Mouse (Mus musculus): ENCODE results near the gene Olfr1357. TPM values are rescaled to one million over a fixed set of nuclear protein-coding genes. Genes with fewer than 3 reads are reported as not detected.

Gene Olfr1357
- total and polyA plus RNA-seq, 3 experiments, result 0.16 TPM; not detected in 2

DNA sequence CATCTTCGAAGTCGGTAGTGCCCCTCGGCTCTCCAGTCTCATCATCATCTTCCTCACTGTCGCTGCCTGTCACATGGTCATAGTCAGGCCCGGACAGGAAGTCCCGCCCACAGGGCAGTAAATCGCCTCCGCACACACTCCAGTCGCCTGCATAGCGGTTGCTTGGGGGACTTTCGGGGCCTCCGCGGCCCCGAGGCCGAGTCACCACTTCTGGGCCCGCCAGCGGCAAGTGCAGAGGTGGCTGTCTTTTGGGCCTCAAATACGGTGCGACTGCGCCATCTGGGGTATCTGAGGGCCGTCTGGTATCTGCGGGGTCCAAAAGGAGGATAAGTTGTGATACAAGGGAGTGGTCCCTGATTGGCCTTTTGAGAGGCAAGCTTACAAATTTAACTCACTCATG, 32.3 kb downstream of the Olfr1357 start:
- ATAC-seq (ENCODE audit: extremely low read depth, insufficient number of reproducible peaks, low FRiP score, poor library complexity, severe bottlenecking) (no peak), DNase-seq (ENCODE audit: low spot score) (no peak)
- peaks cover 50% of the 10 kb centered on the region for H3K36me3 ChIP-seq (replicated peaks)
- peaks cover 7% of the 10 kb centered on the region; the same call in 1 of the 2 replicates for H3K27me3 ChIP-seq (ENCODE audit: insufficient read depth, low read length)
- no peaks in the 10 kb centered on the region for H3K4me1 ChIP-seq (ENCODE audit: insufficient read depth, low read depth, low read length)
- TF ChIP-seq GATA1 (IDR thresholded peaks at IDR 0.05; ENCODE audit: borderline replicate concordance, low read length) (no peak), TAL1 (conservative IDR thresholded peaks at IDR 0.05; ENCODE audit: low read depth, low read length) (no peak), GATA2 (IDR thresholded peaks at IDR 0.05; ENCODE audit: borderline replicate concordance, low read depth, low read length) (no peak), CTCF (IDR thresholded peaks at IDR 0.05; ENCODE audit: low read depth, low read length) (no peak), POLR2AphosphoS5 (IDR thresholded peaks at IDR 0.05; ENCODE audit: insufficient replicate concordance, low read depth, low read length) (no peak)
- no peaks in the 10 kb centered on the region for H3K9me3 ChIP-seq (replicated peaks)
- no peak overlapping the region for H3K4me3 ChIP-seq (ENCODE audit: low read depth, low read length)

DNA sequence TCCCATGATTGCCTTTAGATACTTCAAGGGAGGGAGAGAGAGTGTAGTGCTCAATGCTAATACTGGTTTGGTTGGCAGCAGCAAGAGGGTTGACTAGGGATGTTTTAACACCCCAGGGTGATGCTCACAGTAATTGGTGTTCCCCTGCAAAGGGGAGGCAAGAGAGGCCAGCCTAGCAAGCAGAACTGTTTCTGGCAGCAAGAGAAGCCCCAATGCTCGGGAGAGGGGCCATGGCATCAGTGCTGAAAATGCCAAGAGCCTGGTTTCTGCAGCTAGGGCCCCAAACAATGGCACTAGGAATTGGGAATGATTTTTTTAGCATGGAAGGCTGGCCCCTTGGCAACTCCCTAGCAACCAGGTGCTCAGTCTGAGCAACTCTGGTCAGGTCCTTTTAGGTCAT, 32.9 kb downstream of the Olfr1357 start:
- Histone ChIP-seq H3K27me3 (ENCODE audit: insufficient read depth, low read length) (peaks cover 7% of the 10 kb centered on the region; the same call in 1 of the 2 replicates), H3K36me3 (replicated peaks) (peaks cover 56% of the 10 kb centered on the region), H3K4me3 (ENCODE audit: low read depth, low read length) (no peak overlapping the region), H3K9me3 (replicated peaks) (no peaks in the 10 kb centered on the region), H3K4me1 (ENCODE audit: insufficient read depth, low read depth, low read length) (no peaks in the 10 kb centered on the region)
- ATAC-seq (ENCODE audit: extremely low read depth, insufficient number of reproducible peaks, low FRiP score, poor library complexity, severe bottlenecking) (no peak), DNase-seq (ENCODE audit: low spot score) (no peak)
- TF ChIP-seq GATA2 (IDR thresholded peaks at IDR 0.05; ENCODE audit: borderline replicate concordance, low read depth, low read length) (no peak), POLR2AphosphoS5 (IDR thresholded peaks at IDR 0.05; ENCODE audit: insufficient replicate concordance, low read depth, low read length) (no peak), TAL1 (conservative IDR thresholded peaks at IDR 0.05; ENCODE audit: low read depth, low read length) (no peak), CTCF (IDR thresholded peaks at IDR 0.05; ENCODE audit: low read depth, low read length) (no peak), GATA1 (IDR thresholded peaks at IDR 0.05; ENCODE audit: borderline replicate concordance, low read length) (no peak)

DNA sequence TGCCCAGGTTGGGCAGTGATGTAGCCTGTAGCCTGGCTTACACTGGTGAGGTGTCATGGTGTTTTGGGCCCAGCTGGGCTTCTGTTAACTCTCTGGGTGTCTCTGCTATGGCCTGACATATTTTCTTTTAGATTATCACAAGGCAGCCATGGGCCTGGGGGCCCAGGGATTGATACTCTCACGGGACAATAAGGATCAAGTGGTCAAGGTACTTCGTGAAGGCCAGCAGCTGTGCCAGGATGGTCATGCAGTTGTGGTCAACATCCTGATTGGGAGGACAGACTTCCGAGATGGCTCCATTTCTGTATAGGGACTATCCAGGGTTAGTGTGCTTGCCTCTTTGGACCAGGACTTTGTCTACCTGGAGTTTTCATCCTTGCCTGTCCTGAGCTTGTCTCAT, 33.9 kb downstream of the Olfr1357 start:
- Histone ChIP-seq H3K4me1 (ENCODE audit: insufficient read depth, low read depth, low read length) (no peaks in the 10 kb centered on the region), H3K36me3 (replicated peaks) (peaks cover 67% of the 10 kb centered on the region), H3K4me3 (ENCODE audit: low read depth, low read length) (no peak overlapping the region), H3K27me3 (ENCODE audit: insufficient read depth, low read length) (peaks cover 2% of the 10 kb centered on the region; the same call in 1 of the 2 replicates), H3K9me3 (replicated peaks) (no peaks in the 10 kb centered on the region)
- ATAC-seq (ENCODE audit: extremely low read depth, insufficient number of reproducible peaks, low FRiP score, poor library complexity, severe bottlenecking) (no peak), DNase-seq (ENCODE audit: low spot score) (no peak)
- TF ChIP-seq CTCF (IDR thresholded peaks at IDR 0.05; ENCODE audit: low read depth, low read length) (no peak), POLR2AphosphoS5 (IDR thresholded peaks at IDR 0.05; ENCODE audit: insufficient replicate concordance, low read depth, low read length) (no peak), TAL1 (conservative IDR thresholded peaks at IDR 0.05; ENCODE audit: low read depth, low read length) (no peak), GATA2 (IDR thresholded peaks at IDR 0.05; ENCODE audit: borderline replicate concordance, low read depth, low read length) (no peak), GATA1 (IDR thresholded peaks at IDR 0.05; ENCODE audit: borderline replicate concordance, low read length) (no peak)

DNA sequence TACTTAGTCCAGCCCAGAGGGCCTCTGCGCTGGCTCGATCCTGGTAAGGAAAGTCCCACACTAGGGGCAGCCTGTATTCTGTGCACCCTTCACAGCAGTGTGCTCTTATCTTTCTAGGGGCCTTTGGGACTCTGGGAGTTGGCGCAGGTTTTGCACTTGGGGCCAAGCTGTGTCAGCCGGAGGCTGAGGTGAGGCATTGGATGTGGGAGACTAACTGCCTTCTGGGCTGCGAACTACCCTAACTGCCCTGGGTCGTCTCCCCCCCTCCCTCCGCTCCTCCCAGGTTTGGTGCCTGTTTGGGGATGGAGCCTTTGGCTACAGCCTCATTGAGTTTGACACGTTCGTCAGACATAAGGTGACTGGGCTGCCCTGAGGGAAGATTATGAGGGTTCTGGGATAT, 34.5 kb downstream of the Olfr1357 start:
- H3K4me1 ChIP-seq (ENCODE audit: insufficient read depth, low read depth, low read length), result no peaks in the 10 kb centered on the region
- TF ChIP-seq GATA1 (IDR thresholded peaks at IDR 0.05; ENCODE audit: borderline replicate concordance, low read length) (no peak), POLR2AphosphoS5 (IDR thresholded peaks at IDR 0.05; ENCODE audit: insufficient replicate concordance, low read depth, low read length) (no peak), GATA2 (IDR thresholded peaks at IDR 0.05; ENCODE audit: borderline replicate concordance, low read depth, low read length) (no peak), CTCF (IDR thresholded peaks at IDR 0.05; ENCODE audit: low read depth, low read length) (no peak), TAL1 (conservative IDR thresholded peaks at IDR 0.05; ENCODE audit: low read depth, low read length) (no peak)
- H3K4me3 ChIP-seq (ENCODE audit: low read depth, low read length), result no peak overlapping the region
- ATAC-seq (ENCODE audit: extremely low read depth, insufficient number of reproducible peaks, low FRiP score, poor library complexity, severe bottlenecking) (no peak), DNase-seq (ENCODE audit: low spot score) (no peak)
- peaks cover 73% of the 10 kb centered on the region for H3K36me3 ChIP-seq (replicated peaks)
- H3K27me3 ChIP-seq (ENCODE audit: insufficient read depth, low read length), result no peaks in the 10 kb centered on the region
- no peaks in the 10 kb centered on the region for H3K9me3 ChIP-seq (replicated peaks)

DNA sequence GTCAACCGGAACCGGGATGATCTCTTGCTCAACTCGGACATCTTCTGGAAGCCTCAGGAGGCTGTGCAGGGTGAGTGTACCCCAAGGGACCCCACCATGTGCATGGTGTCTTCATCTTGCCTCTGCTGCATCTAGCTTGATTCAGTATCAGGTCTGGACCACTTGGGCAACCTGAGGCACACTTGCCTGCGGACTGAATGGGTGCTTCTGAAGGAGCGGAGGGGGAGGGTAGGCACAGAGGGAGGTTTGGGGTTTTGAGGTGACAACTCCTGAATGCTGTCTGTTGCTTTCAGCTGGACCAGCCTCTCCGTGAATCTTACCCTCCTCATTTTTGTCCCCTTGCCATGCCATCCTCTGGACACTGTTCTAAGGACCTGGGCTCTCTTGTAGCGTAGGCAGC, 36.8 kb downstream of the Olfr1357 start:
- TF ChIP-seq CTCF (IDR thresholded peaks at IDR 0.05; ENCODE audit: low read depth, low read length) (no peak), TAL1 (conservative IDR thresholded peaks at IDR 0.05; ENCODE audit: low read depth, low read length) (no peak), GATA2 (IDR thresholded peaks at IDR 0.05; ENCODE audit: borderline replicate concordance, low read depth, low read length) (no peak), POLR2AphosphoS5 (IDR thresholded peaks at IDR 0.05; ENCODE audit: insufficient replicate concordance, low read depth, low read length) (no peak), GATA1 (IDR thresholded peaks at IDR 0.05; ENCODE audit: borderline replicate concordance, low read length) (no peak)
- Histone ChIP-seq H3K4me3 (ENCODE audit: low read depth, low read length) (no peak overlapping the region), H3K27me3 (ENCODE audit: insufficient read depth, low read length) (no peaks in the 10 kb centered on the region), H3K36me3 (replicated peaks) (peaks cover 94% of the 10 kb centered on the region), H3K4me1 (ENCODE audit: insufficient read depth, low read depth, low read length) (peaks cover 11% of the 10 kb centered on the region), H3K9me3 (replicated peaks) (no peaks in the 10 kb centered on the region)
- no peak for DNase-seq (ENCODE audit: low spot score)
- ATAC-seq (ENCODE audit: extremely low read depth, insufficient number of reproducible peaks, low FRiP score, poor library complexity, severe bottlenecking), result no peak

DNA sequence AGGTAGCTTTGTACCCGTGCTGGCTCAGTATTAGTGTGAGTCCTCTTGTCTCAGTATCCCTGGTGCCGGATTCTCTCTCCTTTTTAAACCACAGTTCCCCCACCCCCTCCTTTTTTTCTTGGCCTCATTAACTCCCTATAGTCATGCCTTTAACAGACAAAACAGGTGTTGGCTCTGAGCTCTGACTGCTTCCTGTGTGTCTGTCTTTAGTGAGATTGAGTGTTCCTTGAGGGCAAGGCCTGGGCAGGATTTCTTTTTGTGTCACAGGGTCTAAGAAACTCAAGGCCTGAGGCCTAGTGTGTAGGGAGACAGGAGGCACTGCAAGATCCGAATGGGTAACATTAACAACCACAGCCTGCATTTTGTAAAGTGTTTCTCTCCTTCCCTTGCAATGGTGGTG, 39.7 kb downstream of the Olfr1357 start:
- no peak for ATAC-seq (ENCODE audit: extremely low read depth, insufficient number of reproducible peaks, low FRiP score, poor library complexity, severe bottlenecking)
- no peak for DNase-seq (ENCODE audit: low spot score)
- TF ChIP-seq TAL1 (conservative IDR thresholded peaks at IDR 0.05; ENCODE audit: low read depth, low read length) (no peak), GATA2 (IDR thresholded peaks at IDR 0.05; ENCODE audit: borderline replicate concordance, low read depth, low read length) (no peak), POLR2AphosphoS5 (IDR thresholded peaks at IDR 0.05; ENCODE audit: insufficient replicate concordance, low read depth, low read length) (no peak), CTCF (IDR thresholded peaks at IDR 0.05; ENCODE audit: low read depth, low read length) (no peak), GATA1 (IDR thresholded peaks at IDR 0.05; ENCODE audit: borderline replicate concordance, low read length) (no peak)
- Histone ChIP-seq H3K4me1 (ENCODE audit: insufficient read depth, low read depth, low read length) (peaks cover 33% of the 10 kb centered on the region), H3K9me3 (replicated peaks) (no peaks in the 10 kb centered on the region), H3K27me3 (ENCODE audit: insufficient read depth, low read length) (no peaks in the 10 kb centered on the region), H3K4me3 (ENCODE audit: low read depth, low read length) (no peak overlapping the region), H3K36me3 (replicated peaks) (peaks cover 72% of the 10 kb centered on the region)

All from G1E (cell line).